Mouse (Mus musculus) MEL (cell line): Measurements from ENCODE around the gene Map6d1. TPM values are rescaled to one million over a fixed set of nuclear protein-coding genes. Genes with fewer than 3 reads are reported as not detected.

Experiments used
- DNase-seq: peaks from one replicate; pipeline ENCODE4 v3.0.0; 2011; ENCODE audit warnings: low read depth, low spot score
- H3K27ac ChIP-seq: 2 replicates; pipeline ENCODE4 v1.5.1; 2012; ENCODE audit warnings: low read depth, mild to moderate bottlenecking, control low read depth, low read length, moderate library complexity; ENCODE audit not compliant: control insufficient read depth
- H3K27me3 ChIP-seq, 2 experiments: fragments of 150-350 bp in 1 of 2; sonication (generic) in 1 of 2; 2 replicates each; pipeline ENCODE4 v1.6.1; 2012; ENCODE audit warnings: low read length in 2 of 2, mild to moderate bottlenecking in 2 of 2, improper control_type of control experiment in 1 of 2, moderate library complexity in 1 of 2; ENCODE audit not compliant: insufficient read depth in 2 of 2, control insufficient read depth in 1 of 2
- H3K36me3 ChIP-seq, 2 experiments: 2 replicates each; pipeline ENCODE4 v1.6.1; 2012 to 2014; ENCODE audit warnings: low read length in 2 of 2, improper control_type of control experiment in 1 of 2, inconsistent platforms in 1 of 2, mild to moderate bottlenecking in 1 of 2; ENCODE audit not compliant: insufficient read depth in 2 of 2, control insufficient read depth in 1 of 2
- H3K4me1 ChIP-seq, 2 experiments: fragments of 150-350 bp in 1 of 2; sonication (generic) in 1 of 2; 2 replicates each; pipeline ENCODE4 v1.6.1; 2012; ENCODE audit warnings: low read length in 2 of 2, improper control_type of control experiment in 1 of 2, mild to moderate bottlenecking in 1 of 2; ENCODE audit not compliant: insufficient read depth in 2 of 2, control insufficient read depth in 1 of 2
- H3K4me3 ChIP-seq, 2 experiments: fragments of 150-350 bp in 1 of 2; sonication (generic) in 1 of 2; 2 replicates each; pipeline ENCODE4 v1.5.1; 2012; ENCODE audit warnings: low read depth in 2 of 2, low read length in 2 of 2, mild to moderate bottlenecking in 2 of 2, moderate library complexity in 2 of 2, control low read depth in 1 of 2, improper control_type of control experiment in 1 of 2; ENCODE audit not compliant: control insufficient read depth in 1 of 2, insufficient read depth in 1 of 2
- H3K79me2 ChIP-seq: 2 replicates; pipeline ENCODE4 v1.6.1; 2012; ENCODE audit warnings: mild to moderate bottlenecking, low read length, moderate library complexity; ENCODE audit not compliant: control insufficient read depth, poor library complexity, insufficient read depth
- H3K9ac ChIP-seq: 2 replicates; pipeline ENCODE4 v1.6.1; 2012; ENCODE audit warnings: low read depth, mild to moderate bottlenecking, control low read depth, low read length, moderate library complexity; ENCODE audit not compliant: control insufficient read depth, poor library complexity, severe bottlenecking
- H3K9me3 ChIP-seq: fragments of 150-350 bp; sonication (generic); replicated peaks from 2 replicates; pipeline ENCODE4 v1.6.1; 2012; ENCODE audit warnings: mild to moderate bottlenecking, low read length, improper control_type of control experiment, moderate library complexity; ENCODE audit not compliant: insufficient read depth
- CHD2 ChIP-seq: IDR thresholded peaks from 2 replicates; pipeline ENCODE4 v1.6.1; 2011; ENCODE audit warnings: low read length, improper control_type of control experiment
- EP300 ChIP-seq, 2 experiments: IDR thresholded peaks; 2 replicates each; pipeline ENCODE4 v1.6.1; 2011; ENCODE audit warnings: improper control_type of control experiment in 2 of 2, low read length in 2 of 2, low read depth in 1 of 2, mild to moderate bottlenecking in 1 of 2
- GATA1 ChIP-seq: IDR thresholded peaks from 2 replicates; pipeline ENCODE4 v1.6.1; 2011; ENCODE audit warnings: low read depth, low read length, improper control_type of control experiment
- JUND ChIP-seq: IDR thresholded peaks from 2 replicates; pipeline ENCODE4 v1.6.1; 2011; ENCODE audit warnings: low read depth, mild to moderate bottlenecking, improper control_type of control experiment, low read length
- KAT2A ChIP-seq: conservative IDR thresholded peaks from 2 replicates; pipeline ENCODE4 v1.6.1; 2012; ENCODE audit warnings: low read depth, low read length, improper control_type of control experiment, inconsistent platforms
- MAX ChIP-seq: IDR thresholded peaks from 2 replicates; pipeline ENCODE4 v1.6.1; 2011; ENCODE audit warnings: low read length, improper control_type of control experiment
- MXI1 ChIP-seq: IDR thresholded peaks from 2 replicates; pipeline ENCODE4 v1.6.1; 2011; ENCODE audit warnings: mild to moderate bottlenecking, low read depth, low read length, improper control_type of control experiment
- MYC ChIP-seq: IDR thresholded peaks from 2 replicates; pipeline ENCODE4 v1.6.1; 2011; ENCODE audit warnings: low read depth, mild to moderate bottlenecking, low read length, improper control_type of control experiment, moderate library complexity
- POLR2AphosphoS5 ChIP-seq: IDR thresholded peaks from 2 replicates; pipeline ENCODE4 v1.6.1; 2012; ENCODE audit warnings: low read depth, borderline replicate concordance, mild to moderate bottlenecking, inconsistent platforms, low read length, moderate library complexity, mixed read lengths
- RCOR1 ChIP-seq: IDR thresholded peaks from 2 replicates; pipeline ENCODE4 v1.6.1; 2012; ENCODE audit warnings: low read depth, mild to moderate bottlenecking, inconsistent platforms, low read length, improper control_type of control experiment
- SIN3A ChIP-seq: IDR thresholded peaks from 2 replicates; pipeline ENCODE4 v1.6.1; 2012; ENCODE audit warnings: low read length, improper control_type of control experiment, inconsistent platforms
- TAL1 ChIP-seq: IDR thresholded peaks from 2 replicates; pipeline ENCODE4 v1.6.1; 2012; ENCODE audit warnings: mild to moderate bottlenecking, inconsistent platforms, low read length, moderate library complexity, mixed read lengths
- UBTF ChIP-seq: IDR thresholded peaks from 2 replicates; pipeline ENCODE4 v1.6.1; 2012; ENCODE audit warnings: low read depth, mild to moderate bottlenecking, inconsistent platforms, low read length, improper control_type of control experiment, moderate library complexity, borderline replicate concordance; ENCODE audit not compliant: insufficient read depth
- USF1 ChIP-seq: IDR thresholded peaks from 2 replicates; pipeline ENCODE4 v1.6.1; 2014; ENCODE audit warnings: low read depth, mild to moderate bottlenecking, inconsistent platforms, low read length, improper control_type of control experiment, moderate library complexity
- ZKSCAN1 ChIP-seq: IDR thresholded peaks from 2 replicates; pipeline ENCODE4 v1.6.1; 2012; ENCODE audit warnings: low read depth, mild to moderate bottlenecking, inconsistent platforms, low read length, improper control_type of control experiment, moderate library complexity
- ZMIZ1 ChIP-seq: IDR thresholded peaks from 2 replicates; pipeline ENCODE4 v1.6.1; 2012; ENCODE audit warnings: low read depth, mild to moderate bottlenecking, inconsistent platforms, low read length, improper control_type of control experiment, moderate library complexity
- ZNF384 ChIP-seq: IDR thresholded peaks from 2 replicates; pipeline ENCODE4 v1.6.1; 2012; ENCODE audit warnings: low read depth, mild to moderate bottlenecking, inconsistent platforms, low read length, improper control_type of control experiment
- polyA plus RNA-seq, 2 experiments: library from polyadenylated mRNA; stranded (reverse) in 1 of 2; unstranded in 1 of 2; fragments of >175 nt in 1 of 2; fragments of >200 nt in 1 of 2; gene quantifications; 2 replicates each; pipeline versions ENCODE4 v1.2.1 to v1.2.4; 2012; ENCODE audit warnings: low replicate concordance in 2 of 2, low read depth in 1 of 2; ENCODE audit not compliant: insufficient read length in 2 of 2, insufficient read depth in 1 of 2, missing spikeins in 1 of 2
- total RNA-seq: library from RNA; depleted of rRNA; stranded (reverse); fragments of 300-350 nt; gene quantifications from 2 replicates; pipeline ENCODE4 v1.2.3, GENCODE M21; 2012

Map6d1 gene
- total and polyA plus RNA-seq, 3 experiments, result 0.08 TPM; not detected in 2

GRCm38 (mm10) chr16:20279395-20279794 is 38.2 kb upstream of the Map6d1 start:
- Histone ChIP-seq H3K4me3 (no peak overlapping the region), H3K36me3 (peaks cover 0 to 11% of the 10 kb centered on the region in 2 experiments; a peak in 2 of 4 replicates), H3K9me3 (no peaks in the 10 kb centered on the region), H3K9ac (no peak overlapping the region), H3K4me1 (no peaks in the 10 kb centered on the region), H3K79me2 (no peaks in the 10 kb centered on the region), H3K27ac (no peak overlapping the region), H3K27me3 (no peaks in the 10 kb centered on the region)
- TF ChIP-seq ZKSCAN1 (no peak), SIN3A (no peak), TAL1 (no peak), MAX (no peak), KAT2A (no peak), ZNF384 (no peak), UBTF (no peak), POLR2AphosphoS5 (no peak), CHD2 (no peak), USF1 (no peak)
- no peak for DNase-seq

- H3K9ac ChIP-seq, result peak overlapping the region; percentile 28; the same call in 1 of the 2 replicates
- no peaks in the 10 kb centered on the region for H3K9me3 ChIP-seq
- no peaks in the 10 kb centered on the region for H3K79me2 ChIP-seq
- DNase-seq, result no peak
- H3K27me3 ChIP-seq, result no peaks in the 10 kb centered on the region; a peak in 1 of 4 replicates
- peaks cover 0 to 3% of the 10 kb centered on the region in 2 experiments; a peak in 1 of 4 replicates for H3K4me1 ChIP-seq
- H3K27ac ChIP-seq, result no peak overlapping the region
- 0 out of 2 replicates have a peak, but pooled peaks have one; percentile 35 for TF ChIP-seq MYC
- TF ChIP-seq SIN3A, result 0 out of 2 replicates have a peak, but pooled peaks have one; percentile 23
- peak; percentile 64; the same call in 1 of the 2 replicates for TF ChIP-seq GATA1
- no peak for TF ChIP-seq RCOR1
- 0 out of 2 replicates have a peak, but pooled peaks have one; percentile 44 for TF ChIP-seq MAX
- peak; percentile 58 for TF ChIP-seq MXI1
- no peak for TF ChIP-seq ZNF384
- no peak for TF ChIP-seq JUND
- no peak for TF ChIP-seq ZMIZ1
- peak; percentile 9 to 11; a peak in 1 of 4 replicates for TF ChIP-seq EP300 (IDR thresholded peaks at IDR 0.05; ENCODE audit: low read depth in 1 of 2, low read length in 2 of 2)
- TF ChIP-seq, all 39 proteins: peak for 6
- peaks cover 0 to 5% of the 10 kb centered on the region in 2 experiments; a peak in 2 of 4 replicates for H3K36me3 ChIP-seq
- H3K4me3 ChIP-seq, result peak overlapping the region in 1 of 2 experiments; percentile 39; a peak in 2 of 4 replicates
These were observed 31.8 kb upstream of the Map6d1 start for GRCm38 (mm10) chr16:20272994-20273393.
